ENCODE assay signal across 32 mouse cellular contexts in genomic region chr5:143993849-143994248, GRCm38 (mm10). TPM values are rescaled to one million over a fixed set of nuclear protein-coding genes. Genes with fewer than 3 reads are reported as not detected.
A peak's percentile ranks its signal among the peaks of the same experiment; 100 is the strongest.
DNase-seq lines count a peak whose midpoint lies in the region; ATAC-seq and TF ChIP-seq lines count a peak whose summit lies in the region.
"Had no signal": no experiment of that assay in that cellular context is flagged by ENCODE, and none has a peak within 500 bp of the region (broad histone marks: within the 10 kb centered on the region; RNA-seq: fewer than 3 reads in every experiment).

No protein-coding gene starts in this region.

- H3K27me3 ChIP-seq in heart, embryonic 10.5 days (ENCODE audit: insufficient read depth, poor library complexity, severe bottlenecking): no peaks in the 10 kb centered on the region
- no peaks in the 10 kb centered on the region for H3K27me3 ChIP-seq in heart, embryonic 13.5 days (replicated peaks)
- no peaks in the 10 kb centered on the region for H3K27me3 ChIP-seq in heart, embryonic 16.5 days (ENCODE audit: control insufficient read depth, insufficient read depth, low read length)
- H3K27me3 ChIP-seq in lung, postnatal 0 days (replicated peaks; ENCODE audit: insufficient read depth, low read length): no peaks in the 10 kb centered on the region
- H3K27me3 ChIP-seq: CH12.LX; forebrain, embryonic 13.5 days; Patski had no signal

- intact Hi-C loops in heart, postnatal 36 days (cut with DNase I): no loop called here

- H3K36me3 ChIP-seq in heart, embryonic 10.5 days: peaks cover 95% of the 10 kb centered on the region
- H3K36me3 ChIP-seq in heart, embryonic 13.5 days: peaks cover 100% of the 10 kb centered on the region
- H3K36me3 ChIP-seq in heart, embryonic 16.5 days (ENCODE audit: control insufficient read depth, insufficient read depth): peaks cover 43% of the 10 kb centered on the region
- H3K36me3 ChIP-seq in lung, postnatal 0 days (ENCODE audit: insufficient read depth, low read length): peaks cover 30% of the 10 kb centered on the region

- no peak for ATAC-seq in heart, embryonic 13.5 days (ENCODE audit: extremely low read depth, insufficient number of reproducible peaks, low FRiP score, low TSS enrichment)
- ATAC-seq in heart, embryonic 16.5 days (replicated peaks; ENCODE audit: extremely low read depth, insufficient read depth, low FRiP score): no peak
- ATAC-seq in lung, postnatal 0 days: no peak
- ATAC-seq: forebrain, embryonic 13.5 days; forebrain, embryonic 16.5 days; hindbrain, postnatal 0 days; inflammation-experienced regulatory T-cells, adult 6 months; intestine, embryonic 16.5 days; Patski had no signal

- no peak overlapping the region for H3K9ac ChIP-seq in heart, embryonic 13.5 days
- H3K9ac ChIP-seq in heart, embryonic 16.5 days (ENCODE audit: low read length): no peak overlapping the region
- H3K9ac ChIP-seq in lung, postnatal 0 days (replicated peaks; ENCODE audit: low read depth): no peak overlapping the region
- H3K9ac ChIP-seq: forebrain, embryonic 13.5 days; hindbrain, embryonic 14.5 days had no signal

- H3K4me3 ChIP-seq in heart, embryonic 10.5 days: no peak overlapping the region
- no peak overlapping the region for H3K4me3 ChIP-seq in heart, embryonic 13.5 days
- no peak overlapping the region for H3K4me3 ChIP-seq in heart, embryonic 16.5 days (ENCODE audit: low read length)
- no peak overlapping the region for H3K4me3 ChIP-seq in lung, postnatal 0 days (ENCODE audit: low read depth, low read length)
- H3K4me3 ChIP-seq: forebrain, embryonic 10.5 days; forebrain, embryonic 13.5 days had no signal

- H3K27ac ChIP-seq in heart, embryonic 10.5 days: peak overlapping the region; percentile 62; the same call in 1 of the 2 replicates
- peak overlapping the region; percentile 68 for H3K27ac ChIP-seq in heart, embryonic 13.5 days (replicated peaks)
- H3K27ac ChIP-seq in heart, embryonic 16.5 days (ENCODE audit: low read length): peak overlapping the region; percentile 56
- H3K27ac ChIP-seq in lung, postnatal 0 days (ENCODE audit: low read length): peak overlapping the region; percentile 86
- H3K27ac ChIP-seq: forebrain, embryonic 10.5 days; forebrain, embryonic 13.5 days; hindbrain, embryonic 14.5 days; hindbrain, postnatal 0 days had no signal

- no peak for TF ChIP-seq EP300 in lung, postnatal 0 days (IDR thresholded peaks at IDR 0.05)

- H3K9me3 ChIP-seq in heart, embryonic 10.5 days: no peaks in the 10 kb centered on the region
- no peaks in the 10 kb centered on the region for H3K9me3 ChIP-seq in heart, embryonic 13.5 days
- H3K9me3 ChIP-seq in heart, embryonic 16.5 days (replicated peaks; ENCODE audit: control insufficient read depth, low read length): no peaks in the 10 kb centered on the region
- no peaks in the 10 kb centered on the region for H3K9me3 ChIP-seq in lung, postnatal 0 days (ENCODE audit: low read length)
- H3K9me3 ChIP-seq: forebrain, embryonic 10.5 days; forebrain, embryonic 13.5 days; G1E had no signal

- DNase-seq in heart, embryonic 10.5 days (ENCODE audit: low spot score): no peak
- DNase-seq in heart, postnatal 36 days: no peak
- DNase-seq in heart, adult 11 months: no peak
- no peak for DNase-seq in heart, adult 18-20 months
- DNase-seq in lung, postnatal 0 days (ENCODE audit: low spot score): no peak
- DNase-seq in lung, postnatal 25 days (ENCODE audit: low spot score): no peak
- DNase-seq: B cell, adult 2 months; cerebellum, adult 18-20 months; cerebellum, adult 9-10 months; cerebellum, postnatal 14 days; gastrocnemius, postnatal 14 days; kidney, adult 18-20 months; kidney, adult 9 months had no signal

- no peak overlapping the region for H3K4me2 ChIP-seq in heart, embryonic 13.5 days
- H3K4me2 ChIP-seq in heart, embryonic 16.5 days (ENCODE audit: low read depth, low read length): no peak overlapping the region
- no peak overlapping the region for H3K4me2 ChIP-seq in lung, postnatal 0 days (replicated peaks; ENCODE audit: low read depth, low read length)
- H3K4me2 ChIP-seq: forebrain, embryonic 13.5 days; hindbrain, embryonic 14.5 days had no signal

- WGBS in heart, embryonic 10.5 days: 80% methylated on average over 5 of the region's 5 CpGs
- 64% methylated on average over 5 of the region's 5 CpGs for WGBS in heart, embryonic 13.5 days
- 61% methylated on average over 5 of the region's 5 CpGs for whole genome bisulfite sequencing in heart, embryonic 16.5 days
- WGBS in lung, postnatal 0 days: 80% methylated on average over 5 of the region's 5 CpGs

- peaks cover 4% of the 10 kb centered on the region; the same call in 1 of the 2 replicates for H3K4me1 ChIP-seq in heart, embryonic 10.5 days
- peaks cover 19% of the 10 kb centered on the region for H3K4me1 ChIP-seq in heart, embryonic 13.5 days
- peaks cover 10% of the 10 kb centered on the region for H3K4me1 ChIP-seq in heart, embryonic 16.5 days (ENCODE audit: control insufficient read depth, insufficient read depth, low read length)
- no peaks in the 10 kb centered on the region; the same call in 1 of the 2 replicates for H3K4me1 ChIP-seq in lung, postnatal 0 days (ENCODE audit: insufficient read depth, low read depth, low read length)
- H3K4me1 ChIP-seq: forebrain, embryonic 10.5 days; forebrain, embryonic 13.5 days had no signal

- TF ChIP-seq CTCF in lung, postnatal 0 days (IDR thresholded peaks at IDR 0.05): no peak

RNA-seq across cellular contexts. Expression of gene Ccz1, which starts 20.8 kb away (rescaled TPM):
- polyA plus RNA-seq in heart, embryonic 10.5 days (2016; fragmentation: Nextera tagmentation; extraction: Ambion mirVana): 62.0 and 84.6 TPM in 2 replicates
- total RNA-seq in heart, postnatal 36 days (2021): 10 to 100 TPM; 30.4 to 30.5 TPM
- polyA plus RNA-seq in heart, embryonic 13.5 days (2015; fragmentation: Nextera tagmentation; extraction: Ambion mirVana): 48.1 and 50.9 TPM in 2 replicates
- polyA plus RNA-seq in heart, embryonic 16.5 days (2015; fragmentation: Nextera tagmentation; extraction: Ambion mirVana): 49.9 and 57.6 TPM in 2 replicates
- 10 to 100 TPM; 25.1 to 28.1 TPM for total RNA-seq in heart, adult 18-20 months (2021)
- polyA plus RNA-seq in lung, postnatal 0 days (2015; fragmentation: Nextera tagmentation; extraction: Ambion mirVana): 87.4 and 98.1 TPM in 2 replicates

RNA-seq across cellular contexts. Expression of gene Ocm, which starts 32.6 kb away (rescaled TPM):
- 0.21 TPM in 1 of 2 replicates, not detected in the other for polyA plus RNA-seq in heart, embryonic 10.5 days (2016; fragmentation: Nextera tagmentation; extraction: Ambion mirVana)
- not detected for total RNA-seq in heart, postnatal 36 days (2021)
- not detected in 2 replicates for polyA plus RNA-seq in heart, embryonic 13.5 days (2015; fragmentation: Nextera tagmentation; extraction: Ambion mirVana)
- polyA plus RNA-seq in heart, embryonic 16.5 days (2015; fragmentation: Nextera tagmentation; extraction: Ambion mirVana): 0.64 TPM in 1 of 2 replicates, not detected in the other
- not detected for total RNA-seq in heart, adult 18-20 months (2021)
- polyA plus RNA-seq in lung, postnatal 0 days (2015; fragmentation: Nextera tagmentation; extraction: Ambion mirVana): 0.72 and 0.95 TPM in 2 replicates
- total RNA-seq: adrenal gland, adult 18-20 months; adrenal gland, postnatal 10 days; adrenal gland, postnatal 36 days; CH12.LX; G1E; gastrocnemius, adult 18-20 months; gastrocnemius, postnatal 14 days; heart, postnatal 25 days; hindbrain, postnatal 0 days had no signal
- polyA plus RNA-seq: embryonic facial prominence, embryonic 11.5 days; forebrain, embryonic 10.5 days; forebrain, embryonic 13.5 days; forebrain, embryonic 16.5 days; G1E; gonadal fat pad, adult 2 months; hindbrain, embryonic 14.5 days; inflammation-experienced regulatory T-cells, adult 6 months; intestine, embryonic 16.5 days; Patski had no signal
